Mouse (Mus musculus): ENCODE results near the gene Hint1.
"Not testable (repeated sequence)": the region's sequence is repeated elsewhere in the genome, so short reads cannot be mapped to it uniquely, and the experiment has no call there.

Gene Hint1

GRCm38 (mm10) chr11:54894589-54894988 lies 28.4 kb downstream of the Hint1 start:
- DNase-seq (ENCODE audit: low read depth, low spot score), result no peak

GRCm38 (mm10) chr11:54896646-54897045 lies 30.5 kb downstream of the Hint1 start:
- not testable (repeated sequence) for DNase-seq (ENCODE audit: low read depth, low spot score)

GRCm38 (mm10) chr11:54897470-54897869 lies 31.3 kb downstream of the Hint1 start:
- DNase-seq (ENCODE audit: low read depth, low spot score), result no peak

- peak; percentile 52 for DNase-seq (ENCODE audit: low read depth, low spot score)
Measured at GRCm38 (mm10) chr11:54899657-54900056, 33.5 kb downstream of the Hint1 start.

GRCm38 (mm10) chr11:54902333-54903323 lies 36.4 kb downstream of the Hint1 start, which contains the start of gene Gpx3:
Gene Gpx3, plus strand, starts transcription at chr11:54902453.
- DNase-seq (ENCODE audit: low read depth, low spot score), result no peak

GRCm38 (mm10) chr11:54903339-54903738 lies 37.2 kb downstream of the Hint1 start:
- DNase-seq (ENCODE audit: low read depth, low spot score), result no peak

- DNase-seq (ENCODE audit: low read depth, low spot score), result no peak
Measured at GRCm38 (mm10) chr11:54903940-54904706, 37.9 kb downstream of the Hint1 start.

GRCm38 (mm10) chr11:54905086-54905485 lies 38.9 kb downstream of the Hint1 start:
- no peak for DNase-seq (ENCODE audit: low read depth, low spot score)

GRCm38 (mm10) chr11:54905931-54906330 lies 39.7 kb downstream of the Hint1 start:
- DNase-seq (ENCODE audit: low read depth, low spot score), result no peak

GRCm38 (mm10) chr11:54906466-54906865 lies 40.3 kb downstream of the Hint1 start:
- DNase-seq (ENCODE audit: low read depth, low spot score), result peak; percentile 18

- DNase-seq (ENCODE audit: low read depth, low spot score), result no peak
Measured at GRCm38 (mm10) chr11:54907259-54907658, 41.1 kb downstream of the Hint1 start.

GRCm38 (mm10) chr11:54909273-54909672 lies 43.1 kb downstream of the Hint1 start:
- no peak for DNase-seq (ENCODE audit: low read depth, low spot score)

GRCm38 (mm10) chr11:54910081-54910665 lies 44.0 kb downstream of the Hint1 start:
- DNase-seq (ENCODE audit: low read depth, low spot score), result no peak

GRCm38 (mm10) chr11:54911201-54911600 lies 45.0 kb downstream of the Hint1 start:
- DNase-seq (ENCODE audit: low read depth, low spot score), result no peak

- DNase-seq (ENCODE audit: low read depth, low spot score), result no peak
Measured at GRCm38 (mm10) chr11:54911671-54912502, 45.7 kb downstream of the Hint1 start.

GRCm38 (mm10) chr11:54912503-54913316 lies 46.5 kb downstream of the Hint1 start:
- no peak for DNase-seq (ENCODE audit: low read depth, low spot score)

GRCm38 (mm10) chr11:54913841-54914240 lies 47.7 kb downstream of the Hint1 start:
- no peak for DNase-seq (ENCODE audit: low read depth, low spot score)

GRCm38 (mm10) chr11:54917461-54917860 lies 51.3 kb downstream of the Hint1 start:
- DNase-seq (ENCODE audit: low read depth, low spot score), result no peak

- no peak for DNase-seq (ENCODE audit: low read depth, low spot score)
Measured at GRCm38 (mm10) chr11:54918273-54918672, 52.1 kb downstream of the Hint1 start.

Data from 3T3-L1 (cell line).